Mouse (Mus musculus): ENCODE data around the gene Psd4.

- TF ChIP-seq POLR2A (IDR thresholded peaks at IDR 0.05; ENCODE audit: low read depth, low read length): no peak
- TF ChIP-seq CTCF (conservative IDR thresholded peaks at IDR 0.05; ENCODE audit: insufficient read depth, insufficient read length, low read depth, low read length): no peak
Observed at GRCm38 (mm10) chr2:24425630-24426029, 58.2 kb downstream of the Psd4 start.

All from kidney, adult 2 months (tissue).